Mouse (Mus musculus) stomach, postnatal 0 days (tissue): Measurements from ENCODE around the gene Sbf2. TPM values are rescaled to one million over a fixed set of nuclear protein-coding genes. Genes with fewer than 3 reads are reported as not detected.

ENCODE experiments used
- ATAC-seq: fragments of 200-750 bp; cut with Nextera tagmentation; 2 replicates; pipeline ENCODE4 v1.8.0; 2017; ENCODE audit not compliant: low FRiP score, low TSS enrichment
- DNase-seq: peaks from one replicate; pipeline ENCODE4 v3.0.0-alpha.2; 2016; ENCODE audit warnings: low spot score
- H3K27ac ChIP-seq: fragments of 300-500 bp; sonication (generic); replicated peaks from 2 replicates; pipeline ENCODE4 v1.5.1; 2014; ENCODE audit warnings: mild to moderate bottlenecking, control low read depth
- H3K27me3 ChIP-seq: fragments of 300-500 bp; sonication (generic); 2 replicates; pipeline ENCODE4 v1.6.1; 2014; ENCODE audit warnings: low read length; ENCODE audit not compliant: control insufficient read depth, insufficient read depth
- H3K36me3 ChIP-seq: fragments of 300-500 bp; sonication (generic); 2 replicates; pipeline ENCODE4 v1.6.1; 2014; ENCODE audit warnings: low read length, mixed read lengths; ENCODE audit not compliant: control insufficient read depth, insufficient read depth
- H3K4me1 ChIP-seq: fragments of 300-500 bp; sonication (generic); replicated peaks from 2 replicates; pipeline ENCODE4 v1.6.1; 2014; ENCODE audit warnings: antibody characterized with exemption; ENCODE audit not compliant: control insufficient read depth, insufficient read depth
- H3K4me2 ChIP-seq: fragments of 300-500 bp; sonication (generic); replicated peaks from 2 replicates; pipeline ENCODE4 v1.6.1; 2014; ENCODE audit warnings: low read depth, mild to moderate bottlenecking, control low read depth, moderate library complexity
- H3K4me3 ChIP-seq: fragments of 300-500 bp; sonication (generic); 2 replicates; pipeline ENCODE4 v1.5.1; 2014; ENCODE audit warnings: low read depth, low read length, control low read depth
- H3K9ac ChIP-seq: fragments of 300-500 bp; sonication (generic); 2 replicates; pipeline ENCODE4 v1.6.1; 2014; ENCODE audit warnings: mild to moderate bottlenecking, low read length, control low read depth, mixed read lengths
- H3K9me3 ChIP-seq: fragments of 300-500 bp; sonication (generic); 2 replicates; pipeline ENCODE4 v1.6.1; 2016; ENCODE audit warnings: low read length; ENCODE audit not compliant: control insufficient read depth
- CTCF ChIP-seq: IDR thresholded peaks from 2 replicates; pipeline ENCODE4 v1.5.1; 2016; ENCODE audit warnings: antibody characterized with exemption, low read depth, mild to moderate bottlenecking, moderate library complexity
- EP300 ChIP-seq: optimal IDR thresholded peaks from 2 replicates; pipeline ENCODE3; 2016; ENCODE audit warnings: antibody characterized with exemption
- WGBS: fragments of 180-500 bp; shearing (Covaris S2); extraction: QIAGEN DNeasy Blood & Tissue Kit; methylation state at CpG from one replicate; pipeline ENCODE4 v1.1.7; 2014; 5-methylcytosine and 5-hydroxymethylcytosine counted together
- polyA plus RNA-seq: library from polyadenylated mRNA; unstranded; fragments of >200 nt; fragmentation: Nextera tagmentation; extraction: Ambion mirVana; gene quantifications from 2 replicates; pipeline ENCODE4 v1.2.1, GENCODE M21; 2015

The Sbf2 gene
- polyA plus RNA-seq, 1 experiment from 2014 or later = 14.9 TPM

DNA sequence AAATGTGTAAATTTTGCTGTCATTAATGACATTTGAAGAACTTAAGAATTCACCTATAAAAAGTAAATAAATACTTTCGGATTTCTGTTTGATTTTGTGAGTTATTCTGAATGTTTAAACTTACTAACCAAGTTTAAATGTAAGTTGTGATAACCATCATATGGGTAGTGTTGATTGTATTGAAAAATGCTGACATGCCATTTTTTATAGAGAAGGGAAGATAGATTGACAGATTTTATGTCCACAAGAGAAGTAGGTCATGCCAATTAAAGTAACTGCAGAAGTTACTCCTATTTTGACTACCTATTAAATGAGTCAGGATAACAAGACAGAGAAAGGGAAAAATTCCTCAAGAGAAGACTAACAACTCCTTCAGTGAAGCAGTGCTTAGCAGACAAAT is 53.1 kb downstream of the Sbf2 start:
- Histone ChIP-seq H3K4me1 (no peaks in the 10 kb centered on the region), H3K4me3 (no peak overlapping the region), H3K36me3 (no peaks in the 10 kb centered on the region), H3K9ac (no peak overlapping the region), H3K4me2 (no peak overlapping the region), H3K9me3 (no peaks in the 10 kb centered on the region), H3K27me3 (no peaks in the 10 kb centered on the region), H3K27ac (no peak overlapping the region)
- no peak for TF ChIP-seq EP300
- TF ChIP-seq CTCF = no peak
- ATAC-seq (no peak), DNase-seq (no peak)
- WGBS = 68% methylated on average over 1 of the region's 1 CpGs

DNA sequence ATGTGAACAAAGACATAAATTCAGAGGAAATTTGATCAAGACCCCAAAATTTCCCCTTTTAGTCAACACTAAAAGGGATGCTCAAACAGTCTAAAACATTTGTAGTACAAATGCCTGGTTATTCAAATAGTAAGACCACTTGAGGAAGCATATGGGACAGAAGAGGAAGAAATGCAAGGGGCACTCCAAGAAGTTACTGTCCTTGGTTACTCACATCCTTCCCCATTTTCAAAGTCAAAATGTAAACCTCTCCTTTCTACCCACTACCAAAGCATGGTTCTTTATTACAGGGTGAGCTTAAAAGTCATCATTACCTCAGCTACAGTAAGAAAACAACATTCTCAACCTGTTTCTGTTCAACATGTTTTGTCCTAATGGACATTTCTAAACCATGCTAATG is 57.7 kb downstream of the Sbf2 start:
- H3K9ac ChIP-seq = no peak overlapping the region
- ATAC-seq (no peak), DNase-seq (no peak)
- no peaks in the 10 kb centered on the region for H3K4me1 ChIP-seq
- no peak for TF ChIP-seq EP300
- no peak for TF ChIP-seq CTCF
- no peak overlapping the region for H3K27ac ChIP-seq
- no peak overlapping the region for H3K4me3 ChIP-seq
- no peaks in the 10 kb centered on the region for H3K9me3 ChIP-seq
- no peak overlapping the region for H3K4me2 ChIP-seq
- no peaks in the 10 kb centered on the region for H3K27me3 ChIP-seq
- no peaks in the 10 kb centered on the region for H3K36me3 ChIP-seq

DNA sequence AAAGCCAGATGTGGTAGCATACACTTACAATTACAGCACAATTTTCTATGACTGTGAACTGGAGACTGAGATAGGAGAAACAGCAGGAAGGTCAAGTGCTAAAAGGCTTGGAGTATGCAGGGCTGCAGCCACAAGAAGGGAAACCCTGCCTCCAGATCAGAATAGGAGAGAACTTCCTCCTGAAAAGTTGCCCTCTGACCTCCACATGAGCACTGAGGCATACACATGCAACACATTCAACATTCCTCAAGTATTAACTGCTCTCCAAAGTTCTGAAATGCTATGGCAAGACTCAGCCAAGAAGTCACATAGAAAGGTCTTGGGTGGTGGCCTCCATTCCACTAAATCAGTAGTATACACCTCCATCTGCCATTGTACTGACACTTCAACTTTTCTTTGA is 58.5 kb downstream of the Sbf2 start:
- no peak overlapping the region for H3K9ac ChIP-seq
- no peak overlapping the region for H3K4me3 ChIP-seq
- ATAC-seq (peak; percentile 26; the same call in 1 of the 2 replicates), DNase-seq (no peak)
- H3K27me3 ChIP-seq = no peaks in the 10 kb centered on the region
- TF ChIP-seq CTCF (no peak), EP300 (no peak)
- H3K4me1 ChIP-seq = no peaks in the 10 kb centered on the region
- no peaks in the 10 kb centered on the region for H3K36me3 ChIP-seq
- no peaks in the 10 kb centered on the region for H3K9me3 ChIP-seq
- no peak overlapping the region for H3K4me2 ChIP-seq
- no peak overlapping the region for H3K27ac ChIP-seq

DNA sequence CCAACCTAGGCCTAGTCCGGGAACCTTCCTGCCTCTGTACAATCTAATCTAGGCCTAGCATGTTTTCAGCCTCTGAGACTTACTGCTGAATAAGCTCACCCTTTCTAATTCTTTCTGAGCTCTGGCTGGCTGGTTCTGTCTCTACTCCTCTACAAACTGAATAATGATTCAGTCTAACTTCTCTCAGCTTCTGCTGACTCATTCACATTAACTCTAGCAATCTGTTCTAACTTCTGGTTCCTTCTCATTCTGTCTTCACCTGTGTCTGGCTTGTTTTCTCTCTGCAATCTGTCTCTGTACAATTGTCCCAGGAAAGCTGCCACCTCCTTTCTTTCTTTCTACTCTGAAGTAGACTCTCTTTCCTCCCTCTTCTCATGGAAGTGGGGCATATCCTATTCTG is 59.5 kb downstream of the Sbf2 start:
- WGBS = 85% methylated on average over 1 of the region's 1 CpGs
- Histone ChIP-seq H3K9me3 (no peaks in the 10 kb centered on the region), H3K36me3 (no peaks in the 10 kb centered on the region), H3K4me3 (no peak overlapping the region), H3K4me2 (no peak overlapping the region), H3K27me3 (no peaks in the 10 kb centered on the region), H3K27ac (no peak overlapping the region), H3K4me1 (no peaks in the 10 kb centered on the region), H3K9ac (no peak overlapping the region)
- TF ChIP-seq CTCF = no peak
- TF ChIP-seq EP300 = no peak
- no peak for ATAC-seq
- no peak for DNase-seq

DNA sequence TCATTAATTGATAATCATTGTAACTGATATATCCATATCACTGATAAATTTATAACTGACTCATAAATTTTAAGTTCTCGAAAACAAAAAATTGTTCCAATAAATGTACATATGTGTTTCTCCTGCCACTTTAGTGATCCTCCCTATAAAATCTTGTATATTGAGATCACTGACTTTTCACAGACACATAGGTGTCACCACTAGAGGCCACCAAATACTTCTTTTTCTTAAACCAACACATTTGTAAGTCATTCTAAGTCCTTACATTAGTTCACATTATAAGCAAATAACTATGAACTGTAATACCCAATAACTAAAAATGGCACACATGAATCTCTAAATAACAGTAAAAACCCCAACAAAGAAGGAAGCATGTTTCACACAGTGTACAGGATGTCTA is 66.5 kb downstream of the Sbf2 start:
- TF ChIP-seq EP300 = no peak
- TF ChIP-seq CTCF = peak; percentile 77
- no peak for DNase-seq

DNA sequence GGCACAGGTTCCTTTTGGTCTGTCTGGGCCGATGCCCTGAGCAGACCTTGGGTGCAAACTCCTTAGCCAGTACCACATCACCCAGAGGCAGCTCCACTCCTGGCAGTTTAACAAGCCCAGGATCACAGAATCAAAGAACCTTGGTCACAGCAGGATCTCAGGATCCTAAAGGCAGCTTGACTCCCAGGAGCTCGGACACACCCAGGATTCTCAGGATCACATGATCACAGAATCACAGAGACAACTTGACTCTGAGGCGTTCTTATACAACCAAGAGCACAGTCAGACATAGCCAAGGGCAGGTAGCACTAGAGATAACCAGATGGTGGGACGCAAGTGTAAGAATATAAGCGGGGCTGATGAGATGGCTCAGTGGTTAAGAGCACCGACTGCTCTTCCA is 71.4 kb downstream of the Sbf2 start:
- H3K27me3 ChIP-seq = no peaks in the 10 kb centered on the region
- no peaks in the 10 kb centered on the region for H3K4me1 ChIP-seq
- H3K9ac ChIP-seq = no peak overlapping the region
- TF ChIP-seq CTCF (no peak), EP300 (no peak)
- 79% methylated on average over 6 of the region's 6 CpGs for WGBS
- no peak overlapping the region for H3K27ac ChIP-seq
- DNase-seq (no peak), ATAC-seq (no peak)
- H3K4me2 ChIP-seq = no peak overlapping the region
- no peaks in the 10 kb centered on the region for H3K36me3 ChIP-seq
- H3K4me3 ChIP-seq = no peak overlapping the region
- H3K9me3 ChIP-seq = no peaks in the 10 kb centered on the region

More for the DNA sequence above, 66.5 kb downstream of the Sbf2 start:
- Histone ChIP-seq H3K4me2 (no peak overlapping the region), H3K27me3 (no peaks in the 10 kb centered on the region), H3K9me3 (no peaks in the 10 kb centered on the region), H3K4me3 (no peak overlapping the region), H3K27ac (no peak overlapping the region), H3K9ac (no peak overlapping the region), H3K36me3 (no peaks in the 10 kb centered on the region), H3K4me1 (no peaks in the 10 kb centered on the region)
- WGBS = 83% methylated on average over 1 of the region's 1 CpGs
- ATAC-seq = no peak
